Mouse (Mus musculus) E14TG2a.4 (cell line): ENCODE data around the gene Acoxl.

Source experiments
- H3K27me3 ChIP-seq: 2 replicates; pipeline ENCODE4 v1.6.1; 2014; ENCODE audit warnings: low read length, control low read depth; ENCODE audit not compliant: insufficient read depth
- H3K36me3 ChIP-seq: 2 replicates; pipeline ENCODE4 v1.6.1; 2014; ENCODE audit warnings: low read length, control low read depth; ENCODE audit not compliant: insufficient read depth
- H3K4me1 ChIP-seq: replicated peaks from 2 replicates; pipeline ENCODE4 v1.6.1; 2014; ENCODE audit warnings: low read depth, low read length, control low read depth
- H3K4me3 ChIP-seq: replicated peaks from 2 replicates; pipeline ENCODE4 v1.5.1; 2014; ENCODE audit warnings: mild to moderate bottlenecking, low read length
- H3K9me3 ChIP-seq: 2 replicates; pipeline ENCODE4 v1.6.1; 2014; ENCODE audit warnings: low read length, control low read depth
- CTCF ChIP-seq: conservative IDR thresholded peaks from 2 replicates; pipeline ENCODE4 v1.5.1; 2014; ENCODE audit warnings: low read length
- NANOG ChIP-seq: IDR thresholded peaks from 2 replicates; pipeline ENCODE4 v1.6.1; 2014; ENCODE audit warnings: borderline replicate concordance, low read length, mixed read lengths
- POU5F1 ChIP-seq: IDR thresholded peaks from 2 replicates; pipeline ENCODE4 v1.6.1; 2014; ENCODE audit warnings: low read length, borderline replicate concordance

The Acoxl gene

DNA sequence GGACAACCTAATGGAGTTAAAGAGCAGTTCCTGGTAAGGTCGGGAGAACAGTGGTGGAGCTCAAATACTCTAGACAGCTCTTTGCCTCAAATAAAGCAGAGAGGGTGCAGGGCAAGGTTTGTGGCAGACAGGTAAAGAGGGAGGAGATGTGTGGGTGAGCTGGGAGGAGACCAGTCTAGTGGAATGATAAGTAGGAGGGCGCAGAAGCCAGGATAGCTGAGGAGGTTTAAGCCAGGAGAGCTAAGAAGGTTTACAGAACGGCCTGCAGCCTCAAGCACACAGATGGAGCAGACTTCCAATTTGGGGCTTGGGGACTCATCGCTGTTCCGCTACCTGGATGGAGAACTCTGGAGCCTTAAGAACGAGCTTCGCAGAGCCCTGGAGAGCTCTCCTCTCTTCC is at the start of gene Acoxl:
Acoxl (plus strand) TSS at position 301 of the 400 bp plus-strand sequence.
- TF ChIP-seq POU5F1 (no peak), CTCF (no peak), NANOG (no peak)
- Histone ChIP-seq H3K4me3 (peak within 1 kb of the TSS; percentile 74), H3K9me3 (no peaks in the 10 kb centered on the region)

DNA sequence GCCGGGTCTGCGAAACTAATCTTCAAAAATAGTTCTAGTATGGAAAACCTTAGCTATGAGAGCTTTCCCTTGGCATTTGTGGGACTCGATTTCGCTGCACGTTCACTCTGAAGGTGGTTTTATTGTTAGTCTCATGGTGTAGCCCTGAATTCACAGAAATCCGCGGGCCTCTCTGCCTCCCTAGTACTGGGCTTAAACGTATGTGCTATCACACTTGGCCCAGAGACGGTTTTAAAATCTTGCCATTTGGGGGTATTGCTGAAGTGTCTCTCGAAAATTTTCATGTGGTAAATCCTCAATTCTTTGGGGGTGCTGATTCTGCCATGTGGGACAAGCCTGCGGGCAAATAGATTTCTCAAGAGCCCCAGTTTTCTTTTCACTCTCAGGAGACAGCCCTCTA is 49.5 kb upstream of the Acoxl start:
- peak overlapping the region; percentile 78 for H3K4me3 ChIP-seq
- H3K4me1 ChIP-seq, result peaks cover 32% of the 10 kb centered on the region
- H3K36me3 ChIP-seq, result no peaks in the 10 kb centered on the region
- H3K9me3 ChIP-seq, result no peaks in the 10 kb centered on the region
- no peaks in the 10 kb centered on the region for H3K27me3 ChIP-seq
- TF ChIP-seq NANOG (no peak), CTCF (no peak), POU5F1 (no peak)

More for the DNA sequence above, at the start of gene Acoxl:
- H3K27me3 ChIP-seq, result no peaks in the 10 kb centered on the region; the same call in 1 of the 2 replicates
- H3K4me1 ChIP-seq, result peaks cover 45% of the 10 kb centered on the region
- no peaks in the 10 kb centered on the region for H3K36me3 ChIP-seq

DNA sequence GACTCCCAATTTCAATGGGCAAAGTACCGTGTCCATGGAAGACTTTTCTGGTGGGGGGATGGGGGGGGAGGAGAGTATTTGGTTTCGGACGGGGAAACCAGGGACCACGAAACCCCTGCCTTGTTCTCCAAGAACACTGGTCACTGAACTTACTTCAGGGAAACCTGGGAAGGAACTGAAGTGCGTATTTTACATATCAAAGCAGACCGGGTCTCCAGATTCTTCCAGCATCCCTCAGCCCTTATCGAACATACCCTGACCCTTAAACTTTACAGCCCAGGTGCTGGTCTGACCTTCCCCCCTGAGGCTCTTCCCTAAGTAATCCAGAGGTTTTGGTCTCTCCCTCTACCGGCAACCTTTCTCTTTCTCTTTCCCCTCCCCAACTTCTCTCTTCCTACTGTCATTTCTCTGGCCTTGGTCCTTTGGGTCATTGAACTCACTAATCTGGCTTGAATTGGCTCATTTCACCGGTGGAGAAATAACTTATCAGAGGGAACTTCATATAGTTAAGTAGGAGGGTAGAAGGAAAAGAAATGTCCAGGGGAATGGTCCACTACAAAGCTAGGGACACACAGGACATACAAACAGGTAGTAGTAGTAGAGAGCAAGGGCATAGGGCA is 48.9 kb upstream of the Acoxl start:
- TF ChIP-seq CTCF (no peak), NANOG (no peak), POU5F1 (no peak)
- peak overlapping the region; percentile 78 for H3K4me3 ChIP-seq

DNA sequence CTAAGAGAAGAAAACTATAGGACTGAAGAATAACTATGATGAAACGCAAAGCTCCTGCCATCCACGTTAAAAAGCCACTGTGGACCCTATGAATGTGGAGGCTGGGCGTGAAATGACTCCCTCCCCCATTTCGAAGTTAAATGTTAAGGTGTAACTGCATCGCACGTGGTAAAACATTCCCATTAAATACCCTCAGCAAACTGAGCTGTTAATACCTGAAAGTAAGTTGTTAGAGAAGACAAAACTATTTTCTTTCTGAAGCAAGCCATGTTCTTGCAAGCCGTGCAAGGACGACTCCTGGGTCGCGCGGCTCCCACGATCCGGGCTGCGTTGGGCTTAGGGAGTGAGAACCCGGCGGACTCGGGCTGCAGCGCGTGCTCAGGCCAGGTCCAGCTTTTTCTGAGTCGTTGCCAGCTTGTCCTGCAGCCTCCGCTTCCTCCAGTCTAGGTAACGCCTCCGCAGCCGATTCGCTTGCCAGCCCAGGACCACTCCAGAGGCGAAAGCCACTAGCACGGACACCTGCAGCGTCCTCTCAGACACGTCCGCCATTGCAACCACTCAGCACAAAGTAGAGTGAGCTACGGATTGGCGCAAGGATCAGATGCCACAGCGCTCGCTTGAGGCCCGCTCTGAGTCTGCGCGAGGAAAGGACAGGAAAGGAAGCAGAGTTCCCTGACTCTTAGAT is 46.6 kb upstream of the Acoxl start, which contains the start of gene Mtln:
Mtln (minus strand) TSS at position 570 of the 685 bp plus-strand sequence.
- Histone ChIP-seq H3K4me3 (peak within 1 kb of the TSS; percentile 92), H3K4me1 (peaks cover 32% of the 10 kb centered on the region), H3K9me3 (no peaks in the 10 kb centered on the region), H3K27me3 (no peaks in the 10 kb centered on the region), H3K36me3 (no peaks in the 10 kb centered on the region)
- TF ChIP-seq CTCF (no peak), POU5F1 (no peak), NANOG (no peak)

More for the DNA sequence above, 48.9 kb upstream of the Acoxl start:
- Histone ChIP-seq H3K4me1 (peaks cover 32% of the 10 kb centered on the region), H3K9me3 (no peaks in the 10 kb centered on the region), H3K27me3 (no peaks in the 10 kb centered on the region), H3K36me3 (no peaks in the 10 kb centered on the region)

DNA sequence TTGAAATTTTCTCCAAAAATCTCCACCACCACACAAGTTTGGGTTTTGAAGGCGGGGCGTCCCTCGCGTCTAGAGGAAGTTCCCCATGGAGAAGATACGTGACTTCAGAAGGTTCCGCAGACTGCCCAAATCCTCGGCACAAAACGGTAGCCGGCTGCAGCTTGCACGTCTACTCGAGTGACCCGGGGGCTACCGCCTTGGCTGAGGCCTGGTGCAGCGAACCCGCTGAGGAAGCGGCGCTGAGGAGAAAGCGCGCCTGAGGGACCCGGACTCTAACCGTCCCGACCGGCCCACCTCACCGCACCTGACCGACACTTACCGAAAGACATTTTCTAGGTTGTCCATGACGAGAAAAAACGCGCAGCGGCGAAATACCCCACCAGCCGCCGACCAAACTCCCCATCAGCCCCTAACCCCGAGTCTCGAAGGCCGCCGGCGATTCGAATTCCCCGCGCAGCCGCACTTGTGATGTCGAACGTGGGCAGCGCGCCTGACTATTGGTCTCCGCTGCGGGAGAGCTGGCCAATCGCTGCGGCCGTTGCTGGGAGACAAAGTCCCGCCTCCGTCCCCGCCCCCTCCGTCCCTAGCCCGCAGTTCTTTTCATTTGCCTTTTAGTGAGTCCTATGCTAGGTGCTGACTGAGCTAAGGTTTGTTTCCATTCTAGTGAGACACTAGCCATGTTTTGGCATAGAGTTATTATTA is 7.1 kb upstream of the Acoxl start, which contains the start of gene Bub1:
Bub1 (minus strand) TSS at position 465 of the 702 bp plus-strand sequence.
- TF ChIP-seq NANOG (no peak), POU5F1 (no peak), CTCF (no peak)
- Histone ChIP-seq H3K27me3 (no peaks in the 10 kb centered on the region; the same call in 1 of the 2 replicates), H3K4me3 (peak within 1 kb of the TSS; percentile 97), H3K36me3 (peaks cover 36% of the 10 kb centered on the region), H3K4me1 (peaks cover 13% of the 10 kb centered on the region), H3K9me3 (no peaks in the 10 kb centered on the region)

DNA sequence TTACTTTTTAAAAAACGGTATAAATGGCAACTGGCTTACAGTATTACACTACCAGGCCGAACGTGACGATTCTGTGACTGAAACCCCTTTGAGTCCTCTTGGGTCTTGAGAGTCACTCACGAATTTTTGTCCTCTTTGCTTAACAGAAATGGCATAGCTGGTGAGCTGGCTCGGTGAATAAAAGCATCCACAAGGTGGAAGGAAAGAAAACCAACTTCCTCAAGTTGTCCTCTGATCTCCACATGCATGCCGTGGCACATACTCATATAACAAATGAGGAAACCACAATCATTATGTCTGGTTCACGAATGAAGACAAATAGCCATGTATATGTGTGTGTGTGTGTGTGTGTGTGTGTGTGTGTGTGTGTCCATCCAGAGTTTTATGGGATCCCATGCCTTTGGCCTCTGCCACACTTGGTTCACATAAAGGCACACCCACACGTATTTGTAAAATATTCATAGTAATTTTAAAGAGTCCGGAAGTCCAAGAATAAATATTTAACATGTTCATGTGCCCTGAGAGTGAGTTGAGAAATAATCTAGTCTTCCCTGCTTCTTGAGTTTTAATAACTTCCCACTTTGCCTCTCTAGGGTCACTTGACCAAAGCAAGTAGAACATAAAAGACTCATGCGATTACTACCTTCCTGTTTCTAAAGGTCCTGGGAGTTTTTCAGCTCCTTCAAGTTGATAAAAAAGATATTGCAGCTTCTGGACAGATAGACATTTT is 6.4 kb upstream of the Acoxl start:
- no peak overlapping the region for H3K4me3 ChIP-seq

DNA sequence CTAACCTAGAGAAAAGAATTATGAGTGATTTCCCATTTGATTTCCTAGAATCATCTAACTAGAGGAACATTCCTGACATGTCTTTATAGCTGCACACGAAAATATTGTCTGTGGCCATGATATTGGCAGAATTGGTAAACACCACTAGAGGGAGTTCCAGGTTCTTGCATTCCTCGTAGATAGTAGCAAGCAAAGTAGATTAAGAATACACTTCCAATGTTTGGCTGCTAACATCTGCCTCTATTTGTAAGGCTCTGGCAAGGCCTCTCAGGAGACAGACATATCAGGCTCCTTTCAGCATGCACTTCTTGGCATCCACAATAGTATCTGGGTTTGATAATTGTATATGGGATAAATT is 5.9 kb upstream of the Acoxl start:
- Histone ChIP-seq H3K4me1 (peaks cover 23% of the 10 kb centered on the region), H3K27me3 (no peaks in the 10 kb centered on the region; the same call in 1 of the 2 replicates)

More for the DNA sequence above, 6.4 kb upstream of the Acoxl start:
- no peaks in the 10 kb centered on the region for H3K9me3 ChIP-seq
- TF ChIP-seq NANOG (no peak), CTCF (no peak), POU5F1 (no peak)
- H3K27me3 ChIP-seq, result no peaks in the 10 kb centered on the region; the same call in 1 of the 2 replicates
- peaks cover 28% of the 10 kb centered on the region for H3K36me3 ChIP-seq
- H3K4me1 ChIP-seq, result peaks cover 18% of the 10 kb centered on the region

More for the DNA sequence above, 5.9 kb upstream of the Acoxl start:
- H3K9me3 ChIP-seq, result no peaks in the 10 kb centered on the region
- H3K36me3 ChIP-seq, result peaks cover 23% of the 10 kb centered on the region
- TF ChIP-seq CTCF (peak; percentile 59), POU5F1 (no peak), NANOG (no peak)
- no peak overlapping the region for H3K4me3 ChIP-seq
